Mouse (Mus musculus) bone marrow, adult 2 months (tissue): ENCODE data around the gene Hspa4.
A peak's percentile ranks its signal among the peaks of the same experiment; 100 is the strongest.

ENCODE experiments used
- CTCF ChIP-seq: fragments of 200-500 bp; IDR thresholded peaks from 2 replicates; pipeline ENCODE4 v1.5.1; 2011; ENCODE audit warnings: low read length, control low read depth; ENCODE audit not compliant: control insufficient read depth, insufficient read depth
- POLR2A ChIP-seq: fragments of 200-500 bp; IDR thresholded peaks from 2 replicates; pipeline ENCODE4 v1.6.1; 2011; ENCODE audit warnings: low read depth, mild to moderate bottlenecking, control low read depth, low read length, borderline replicate concordance; ENCODE audit not compliant: control insufficient read depth

- TF ChIP-seq POLR2A (peak; percentile 84; the same call in 1 of the 2 replicates), CTCF (peak; percentile 21; the same call in 1 of the 2 replicates)
Observed at GRCm38 (mm10) chr11:53300330-53301166, at the start of gene Hspa4.
